Mouse (Mus musculus): ENCODE data around the gene Snupn. TPM values are rescaled to one million over a fixed set of nuclear protein-coding genes. Genes with fewer than 3 reads are reported as not detected.
"Not testable (repeated sequence)": the region's sequence is repeated elsewhere in the genome, so short reads cannot be mapped to it uniquely, and the experiment has no call there.

Snupn gene
- total RNA-seq (2015; ENCODE audit: low replicate concordance) (1.8 and 8.8 TPM in 2 replicates), total RNA-seq (2017; ENCODE audit: low replicate concordance) (2.8 TPM in 1 of 2 replicates, not detected in the other)

DNA sequence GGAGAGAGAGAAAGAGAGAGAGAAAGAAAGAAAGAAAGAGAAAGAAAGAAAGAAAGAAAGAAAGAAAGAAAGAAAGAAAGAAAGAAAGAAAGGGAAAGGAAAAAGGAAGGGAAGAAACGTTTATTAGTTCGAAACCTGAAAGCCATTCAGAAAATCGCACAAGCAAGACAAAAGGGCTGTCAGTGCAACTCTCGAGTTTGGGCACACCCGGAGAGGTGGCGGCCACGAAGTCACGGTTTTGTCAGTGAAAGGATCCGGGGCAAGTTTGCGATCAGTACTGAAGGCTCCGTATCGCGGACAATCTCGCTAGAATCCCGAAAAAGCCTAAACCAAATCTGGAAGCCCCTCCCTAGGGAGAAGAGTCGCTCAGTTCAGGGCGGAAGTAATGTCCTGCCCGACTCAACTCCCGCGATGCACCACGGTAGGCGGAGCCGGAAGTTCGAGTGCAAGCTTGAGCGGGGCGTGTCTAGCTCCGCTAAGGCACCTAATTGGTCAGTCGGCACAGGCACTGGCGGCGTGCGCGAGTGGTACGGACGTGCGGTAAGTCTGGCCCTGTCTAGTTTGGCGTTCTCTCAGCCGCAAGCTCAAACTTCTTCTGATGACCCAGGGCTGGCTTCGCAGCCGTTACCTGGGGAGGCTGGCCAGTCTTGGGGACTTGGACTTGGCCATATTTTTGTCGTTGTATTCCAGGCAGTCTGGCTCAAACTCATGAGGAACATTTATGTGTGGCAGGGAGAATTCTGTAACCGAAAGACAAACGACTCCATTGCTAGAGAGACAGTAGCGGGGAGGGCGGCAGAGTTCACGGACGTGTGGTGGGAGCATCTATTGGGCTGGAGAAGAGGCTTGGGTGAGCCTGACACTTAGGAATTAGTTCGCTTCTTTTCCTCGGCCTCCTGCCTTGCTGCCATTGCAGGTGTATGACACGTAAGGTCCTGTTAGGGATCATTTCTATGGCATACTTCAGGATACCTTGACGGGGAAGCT, at the start of gene Snupn:
Snupn (plus strand) TSS at position 465 of the 987 bp plus-strand sequence.
- ATAC-seq (replicated peaks; ENCODE audit: low FRiP score, poor library complexity, severe bottlenecking), result peak; percentile 100

DNA sequence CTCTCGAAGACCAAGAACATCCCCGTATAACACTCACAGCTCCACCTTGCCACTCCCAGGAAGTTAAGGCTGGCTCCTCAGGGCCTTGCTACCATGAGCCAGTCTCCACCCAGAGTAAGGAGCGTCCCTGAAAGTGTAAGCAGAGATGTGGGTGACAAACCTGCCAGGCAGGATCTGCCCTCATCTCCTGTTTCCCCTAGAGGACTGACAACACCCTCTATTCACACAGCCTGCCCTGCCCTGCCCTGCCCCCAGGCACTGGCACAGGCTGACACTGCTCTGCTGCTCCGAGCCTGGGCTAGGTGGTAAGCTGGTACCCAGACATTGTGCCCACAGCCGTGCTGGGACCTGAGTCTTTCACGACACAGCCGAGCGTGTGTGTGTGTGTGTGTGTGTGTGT, 49.5 kb upstream of the Snupn start:
- no peak for ATAC-seq (replicated peaks; ENCODE audit: low FRiP score, poor library complexity, severe bottlenecking)

DNA sequence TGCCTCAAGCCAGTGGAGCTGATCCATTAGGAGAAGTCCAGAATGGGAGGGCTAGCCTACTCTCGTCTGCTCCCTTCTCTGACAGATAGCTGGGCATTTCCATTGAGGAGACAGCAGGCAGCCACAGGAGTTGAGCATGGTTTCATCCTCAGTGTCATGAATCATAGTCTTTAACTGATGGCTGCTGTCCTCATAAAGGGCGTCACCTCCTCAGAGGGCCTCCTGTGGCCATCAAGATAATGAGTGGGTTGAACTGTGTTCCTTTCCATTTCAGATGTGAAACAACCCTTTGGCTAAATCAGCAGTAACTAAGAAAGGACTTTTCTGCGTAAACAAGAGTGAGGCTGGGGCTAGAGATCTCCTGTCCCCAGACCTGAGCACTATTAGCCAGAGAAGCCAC, 47.0 kb upstream of the Snupn start:
- ATAC-seq (replicated peaks; ENCODE audit: low FRiP score, poor library complexity, severe bottlenecking), result no peak

DNA sequence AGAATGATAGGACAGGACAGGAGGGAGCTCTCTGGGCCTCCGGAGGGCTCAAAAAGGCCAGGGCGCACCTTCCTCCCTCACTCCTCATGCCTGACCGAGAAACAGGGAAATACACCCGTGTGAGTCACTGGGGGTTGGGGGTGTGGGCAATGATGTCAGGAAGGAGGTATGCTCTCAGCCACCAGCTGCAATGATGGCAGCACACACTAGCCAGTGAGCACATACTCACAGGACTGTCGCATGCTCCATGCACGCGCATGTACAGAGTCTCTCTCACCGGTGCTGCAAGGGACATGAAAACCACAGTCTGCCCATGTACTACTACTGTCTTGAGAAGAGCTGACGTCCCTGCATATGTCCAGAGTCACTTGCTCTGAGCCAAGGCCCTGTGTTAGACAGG, 43.1 kb upstream of the Snupn start:
- no peak for ATAC-seq (replicated peaks; ENCODE audit: low FRiP score, poor library complexity, severe bottlenecking)

DNA sequence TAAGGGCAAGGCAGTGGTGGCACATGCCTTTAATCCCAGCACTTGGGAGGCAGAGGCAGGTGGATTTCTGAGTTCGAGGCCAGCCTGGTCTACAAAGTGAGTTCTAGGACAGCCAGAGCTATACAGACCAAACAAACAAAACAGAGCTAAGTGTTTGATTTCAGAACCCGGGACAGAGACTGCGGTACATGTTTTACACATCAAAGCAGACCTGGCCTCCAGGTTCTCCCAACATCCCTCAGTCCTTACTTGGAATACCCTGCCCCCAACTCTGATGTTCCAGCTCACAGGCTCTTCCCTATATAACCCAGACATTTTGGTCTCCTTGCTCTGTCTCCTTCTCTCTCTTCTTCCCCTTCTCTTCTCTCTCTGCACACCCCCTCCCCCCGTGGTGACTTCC, 40.7 kb upstream of the Snupn start:
- ATAC-seq (replicated peaks; ENCODE audit: low FRiP score, poor library complexity, severe bottlenecking), result not testable (repeated sequence)

DNA sequence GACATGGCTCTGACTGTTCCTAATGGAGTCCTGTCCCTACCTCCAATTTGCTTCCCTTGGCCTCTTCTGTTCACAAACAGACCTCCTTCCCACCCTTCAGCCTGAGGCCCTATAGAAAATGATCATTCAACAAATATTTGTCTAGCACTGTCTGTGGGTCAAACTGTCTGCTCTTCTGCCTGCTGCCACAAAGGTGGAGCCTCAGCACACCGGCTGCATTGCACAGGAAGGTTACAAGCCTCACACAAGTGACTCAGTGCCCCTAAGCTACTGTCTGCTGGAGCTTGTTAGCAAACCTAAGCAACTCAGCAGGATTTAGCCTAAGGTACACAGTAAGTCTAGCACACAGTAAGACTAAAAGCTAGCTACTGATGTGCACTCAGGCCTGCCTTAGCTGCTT, 39.7 kb upstream of the Snupn start:
- ATAC-seq (replicated peaks; ENCODE audit: low FRiP score, poor library complexity, severe bottlenecking), result no peak

DNA sequence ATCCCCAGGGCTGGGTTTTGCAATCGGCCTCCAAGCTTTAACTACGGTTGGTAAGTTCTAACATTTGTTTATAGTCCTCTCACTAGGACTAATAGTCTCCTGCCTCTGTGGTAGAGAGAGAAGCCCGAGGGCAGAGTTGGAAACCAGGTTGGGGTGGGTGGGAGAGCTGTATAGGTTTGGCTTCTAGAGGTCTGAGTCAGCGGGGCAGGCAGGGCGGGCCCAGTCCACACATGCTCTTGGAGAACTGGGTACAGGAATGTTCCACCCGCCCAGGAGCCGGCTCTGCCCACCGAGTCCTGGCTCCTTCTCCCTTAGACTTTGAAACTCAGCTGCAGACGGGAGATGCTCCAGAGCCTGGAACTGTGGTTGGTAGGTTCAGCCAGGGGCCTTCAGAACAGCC, 36.7 kb upstream of the Snupn start:
- no peak for ATAC-seq (replicated peaks; ENCODE audit: low FRiP score, poor library complexity, severe bottlenecking)

DNA sequence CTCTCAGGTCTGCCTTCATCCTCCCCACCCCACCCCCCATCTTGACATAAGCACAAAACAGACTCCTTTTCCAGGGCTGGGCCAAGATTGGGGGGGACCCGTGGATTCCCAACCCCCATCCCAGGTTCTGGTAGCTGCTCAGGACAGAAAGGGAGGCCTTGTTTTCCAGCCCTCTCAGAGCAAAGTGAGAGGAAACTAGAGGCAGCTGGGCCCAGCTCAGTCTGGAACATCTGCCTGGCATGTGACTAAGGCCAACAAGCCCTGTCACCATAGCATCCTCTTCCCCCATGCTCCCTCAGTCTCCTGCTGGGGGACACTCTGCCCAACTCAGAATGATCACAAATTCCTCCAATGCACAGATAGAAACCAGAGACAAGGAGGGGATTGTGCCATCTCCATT, 35.6 kb upstream of the Snupn start:
- ATAC-seq (replicated peaks; ENCODE audit: low FRiP score, poor library complexity, severe bottlenecking), result no peak

DNA sequence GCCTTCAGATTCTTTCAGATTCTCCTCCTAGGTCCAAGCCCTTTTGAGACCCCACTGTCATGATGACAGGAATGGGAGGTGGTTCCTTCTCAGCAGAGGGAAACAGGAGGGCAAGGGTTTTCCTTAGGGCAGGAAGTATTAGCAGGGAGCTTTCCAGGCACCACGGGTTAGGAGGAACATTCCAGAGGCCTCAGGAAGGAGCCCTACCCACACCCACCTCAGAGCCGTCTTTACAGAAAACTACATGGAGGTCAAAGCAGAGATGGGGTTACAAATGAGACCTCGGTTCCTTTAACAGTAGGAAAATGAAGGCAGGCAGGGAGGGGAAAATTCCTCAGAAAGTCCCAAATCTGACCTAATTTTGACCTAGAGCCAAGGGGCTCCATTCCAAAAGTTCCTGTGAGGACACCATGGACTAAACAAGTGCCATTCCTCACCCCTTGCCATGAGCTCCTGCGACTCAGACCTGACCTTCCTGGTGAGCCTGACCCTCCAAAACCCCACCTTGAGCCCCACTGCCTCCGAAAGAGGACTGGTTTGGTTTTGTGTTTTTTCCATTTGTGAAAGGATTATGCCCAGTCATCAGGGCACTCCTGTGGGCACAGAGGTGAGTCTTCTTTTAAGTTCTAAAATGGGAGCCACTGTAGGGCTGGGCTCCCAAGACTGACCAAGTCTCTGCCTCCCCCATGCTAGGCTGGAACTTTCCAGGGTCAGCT, 34.8 kb upstream of the Snupn start:
- no peak for ATAC-seq (replicated peaks; ENCODE audit: low FRiP score, poor library complexity, severe bottlenecking)

DNA sequence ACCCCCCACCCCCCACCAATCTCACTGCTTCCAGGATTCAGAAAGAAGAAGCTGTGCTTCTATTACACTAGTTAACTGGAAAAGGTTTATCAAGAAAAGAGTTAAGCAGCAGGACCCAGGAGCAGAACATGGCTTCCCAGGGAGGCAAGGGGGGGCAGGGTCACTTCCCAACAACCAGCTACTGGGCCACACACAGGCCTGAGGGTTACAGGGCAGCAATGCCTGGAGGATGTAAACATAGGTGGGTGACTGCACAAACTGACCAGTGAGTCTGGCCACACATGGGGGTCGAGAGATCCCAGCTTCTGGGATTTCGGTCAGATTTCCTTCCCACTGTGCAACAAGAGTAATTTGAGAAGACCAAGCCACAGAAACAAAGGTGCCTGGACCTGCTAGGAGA, 33.5 kb upstream of the Snupn start:
- ATAC-seq (replicated peaks; ENCODE audit: low FRiP score, poor library complexity, severe bottlenecking), result no peak

DNA sequence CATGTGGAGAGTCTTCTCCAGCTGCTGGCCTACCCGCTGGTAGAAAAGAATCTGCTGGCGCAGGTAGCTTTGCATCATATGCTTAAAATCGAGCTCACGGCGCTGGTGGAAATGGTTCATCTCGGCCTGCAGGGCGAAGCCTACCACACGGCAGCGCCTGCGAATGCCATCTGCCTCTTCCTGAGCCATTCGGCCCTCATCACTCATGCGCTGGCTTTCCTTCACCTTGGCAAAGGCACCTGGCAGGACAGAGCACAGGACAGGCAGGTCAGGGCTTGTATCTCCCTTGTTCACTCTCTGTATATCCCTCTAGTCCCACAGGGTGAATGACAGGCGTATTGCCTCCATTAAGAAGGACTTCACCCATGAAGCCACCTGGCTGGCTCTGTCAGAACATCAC, 32.2 kb upstream of the Snupn start:
- ATAC-seq (replicated peaks; ENCODE audit: low FRiP score, poor library complexity, severe bottlenecking), result no peak

DNA sequence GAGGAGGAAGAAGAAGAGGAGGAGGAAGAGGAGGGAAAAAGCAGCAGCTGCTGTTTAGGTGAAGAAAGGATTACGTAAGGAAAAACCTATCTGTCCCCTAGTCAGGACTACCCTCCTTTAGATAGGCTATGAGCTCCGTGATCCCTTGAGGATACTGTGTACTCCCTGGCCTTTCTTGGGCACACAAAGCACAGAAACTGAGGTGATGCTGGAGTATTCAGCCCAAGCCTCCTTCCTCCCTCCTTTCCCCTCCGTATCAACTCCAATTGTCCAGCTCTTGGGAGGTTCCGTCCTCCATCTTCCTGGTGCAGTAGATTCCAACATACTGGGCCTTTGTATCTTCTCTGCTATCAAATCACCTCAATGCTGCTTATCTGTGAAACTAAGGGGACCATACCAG, 27.9 kb upstream of the Snupn start:
- ATAC-seq (replicated peaks; ENCODE audit: low FRiP score, poor library complexity, severe bottlenecking), result no peak

DNA sequence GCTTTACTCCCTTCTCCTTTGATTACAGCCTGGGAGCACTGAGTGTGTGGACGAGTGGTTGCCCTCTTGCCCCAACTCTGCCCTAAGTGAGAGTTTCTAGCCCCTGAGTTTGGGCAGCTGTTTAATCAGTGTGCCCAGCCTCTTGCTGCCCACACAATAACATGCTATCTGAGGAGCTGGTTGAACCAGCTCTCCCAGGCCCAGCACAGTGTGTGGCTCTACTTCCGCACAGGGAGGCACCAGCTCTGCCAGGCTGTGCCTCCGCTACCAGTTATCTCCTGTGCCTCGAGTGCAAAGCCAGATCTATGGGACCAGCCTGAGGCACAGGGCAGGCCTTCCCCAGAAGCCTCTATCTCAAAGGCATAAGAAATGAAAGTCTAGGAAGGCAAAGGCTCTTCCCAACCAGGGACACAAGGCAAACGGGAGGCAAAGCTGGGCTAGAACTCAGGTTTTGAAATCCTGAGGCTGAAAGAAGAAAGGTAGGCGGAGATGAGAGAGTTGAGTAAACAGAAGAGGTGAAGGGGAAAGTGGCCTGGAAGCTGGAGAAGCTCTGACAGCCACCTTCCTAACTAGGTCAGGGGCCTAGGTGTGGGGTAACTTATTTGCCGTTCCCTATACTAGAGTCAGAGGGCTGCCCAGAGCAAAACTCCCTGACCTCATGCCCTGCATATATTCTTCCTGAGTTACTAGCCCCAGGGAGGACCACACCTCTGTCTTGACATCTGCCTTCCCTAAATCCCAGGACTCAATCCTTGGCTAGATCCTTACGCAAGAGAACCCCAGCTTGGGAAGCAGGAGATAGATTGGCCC, 26.6 kb upstream of the Snupn start:
- no peak for ATAC-seq (replicated peaks; ENCODE audit: low FRiP score, poor library complexity, severe bottlenecking)

DNA sequence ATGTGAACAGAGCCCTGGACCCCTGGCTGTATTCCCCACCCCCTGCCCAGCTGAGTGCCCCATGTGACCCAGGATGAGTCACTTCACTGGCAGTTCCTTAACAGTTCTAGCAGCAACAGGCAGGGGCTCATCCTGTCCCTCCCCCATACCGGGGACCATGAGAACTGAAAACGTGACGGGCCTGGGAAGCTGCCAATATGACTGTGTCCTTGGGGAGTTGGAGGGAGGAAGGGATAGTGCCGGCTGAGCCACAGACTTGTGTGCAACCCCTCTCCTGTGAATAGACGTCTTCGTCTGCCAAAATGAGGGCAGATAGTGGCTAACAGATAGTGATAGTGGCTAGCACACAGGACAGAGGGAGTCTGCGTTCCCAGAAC, 26.0 kb upstream of the Snupn start:
- ATAC-seq (replicated peaks; ENCODE audit: low FRiP score, poor library complexity, severe bottlenecking), result no peak

DNA sequence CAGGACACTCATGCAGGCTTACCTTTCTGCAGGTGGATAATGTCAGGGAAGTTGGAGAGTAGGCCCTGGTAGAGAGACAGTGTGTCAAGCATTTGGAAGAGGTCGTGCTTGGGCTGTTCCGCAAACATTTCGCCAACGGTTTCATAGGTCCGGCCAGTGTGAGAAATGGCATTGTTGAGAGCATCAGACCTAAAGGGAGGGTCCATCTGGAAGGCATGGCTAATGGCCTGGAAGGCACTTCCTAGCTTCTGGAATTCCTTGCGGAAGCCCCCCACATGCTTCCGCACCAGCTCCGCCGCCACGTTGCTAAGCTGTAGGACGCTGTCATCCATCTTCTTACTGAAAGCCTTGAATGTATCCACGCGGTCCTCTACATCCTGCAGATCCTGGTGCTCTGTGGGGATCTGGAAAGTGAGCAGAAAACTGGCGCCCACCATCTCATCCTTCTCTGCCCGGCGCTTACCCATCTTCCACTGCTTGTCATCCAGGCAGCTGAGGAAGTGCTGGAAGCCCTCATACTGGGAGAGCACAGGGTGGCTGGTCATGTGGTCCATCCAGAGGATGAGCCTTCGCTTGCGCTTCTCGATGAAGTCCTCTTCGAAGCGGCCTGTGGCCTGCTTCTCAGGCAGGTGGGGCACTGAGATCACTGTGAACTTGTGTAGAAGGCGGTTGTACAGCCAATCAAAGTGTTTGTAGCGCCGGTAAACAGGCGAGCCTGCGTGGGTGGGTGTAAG, 25.2 kb upstream of the Snupn start:
- no peak for ATAC-seq (replicated peaks; ENCODE audit: low FRiP score, poor library complexity, severe bottlenecking)

DNA sequence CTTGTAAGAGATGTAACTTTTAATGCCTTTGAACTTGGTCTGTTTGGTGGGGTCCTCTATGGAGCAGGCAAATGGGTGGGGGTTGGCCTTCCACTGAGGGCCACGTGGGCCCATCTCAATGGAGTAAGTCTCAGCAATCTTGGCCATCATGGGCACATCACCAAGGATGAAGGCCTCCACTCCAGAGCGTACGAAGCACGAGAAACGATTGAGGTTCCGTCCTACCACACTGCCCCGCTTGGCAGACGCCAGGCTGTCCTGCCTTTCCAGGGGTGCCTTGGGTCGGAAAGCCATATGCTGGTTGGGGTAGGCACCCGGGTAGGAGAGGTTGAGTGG, 24.7 kb upstream of the Snupn start:
- ATAC-seq (replicated peaks; ENCODE audit: low FRiP score, poor library complexity, severe bottlenecking), result no peak

DNA sequence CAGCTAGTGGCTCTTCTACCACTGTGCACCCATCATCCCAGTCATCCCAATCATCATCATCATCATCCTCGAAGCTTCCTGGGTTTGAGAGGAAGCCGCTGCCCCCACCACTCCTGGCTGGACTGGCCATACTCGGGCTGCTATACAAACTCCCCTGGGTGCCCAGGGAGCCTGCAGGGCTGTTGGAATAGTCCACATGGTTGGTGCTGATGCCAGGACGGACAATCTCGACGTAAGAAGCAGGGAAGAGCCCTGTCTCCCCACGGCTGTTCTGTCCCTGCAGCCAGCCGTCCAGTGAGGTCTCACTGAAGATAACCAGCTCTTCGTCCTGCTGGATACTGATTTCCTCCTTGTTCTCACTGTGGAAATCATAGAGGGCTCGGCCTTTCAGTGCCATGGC, 24.3 kb upstream of the Snupn start:
- ATAC-seq (replicated peaks; ENCODE audit: low FRiP score, poor library complexity, severe bottlenecking), result no peak

DNA sequence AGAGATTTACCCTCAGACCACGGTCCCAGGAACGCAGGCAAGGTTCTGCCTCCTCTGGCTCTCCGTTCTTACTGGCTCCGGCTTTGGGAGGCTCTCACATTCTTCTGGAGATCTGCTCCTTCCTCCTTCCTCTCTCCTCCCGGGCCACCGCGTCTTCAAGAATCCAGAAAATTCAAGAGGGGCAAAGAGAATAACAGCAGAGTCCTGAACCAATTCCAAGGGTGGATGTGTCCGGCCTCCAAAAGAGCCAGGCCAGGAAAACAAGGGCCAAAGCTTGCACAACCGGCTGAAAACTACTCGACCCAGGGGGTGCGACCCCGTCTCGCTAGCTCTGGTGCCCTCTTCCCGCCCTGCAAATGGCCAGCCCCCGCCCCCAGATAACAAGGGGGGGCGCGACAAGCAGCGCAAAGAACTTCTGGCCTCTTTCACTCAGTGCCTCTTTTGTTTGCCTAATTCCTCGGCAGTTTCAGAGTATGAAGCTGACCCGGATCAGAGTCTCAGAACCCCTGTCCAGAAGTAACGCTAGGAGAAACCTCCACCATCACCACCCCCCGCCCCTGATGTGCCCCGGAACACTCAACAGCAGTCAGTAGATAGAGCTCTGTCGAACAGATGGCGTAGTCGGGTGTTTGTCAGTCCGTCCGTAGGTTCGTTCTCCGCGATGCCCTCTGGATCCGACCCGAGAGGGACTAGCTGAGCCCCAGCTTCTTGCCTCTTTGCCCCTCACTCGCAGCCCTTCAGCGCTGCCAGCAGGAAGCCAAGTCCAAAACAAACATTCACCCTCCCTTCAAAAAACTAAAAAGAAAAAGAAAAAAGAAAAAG, 23.3 kb upstream of the Snupn start:
- no peak for ATAC-seq (replicated peaks; ENCODE audit: low FRiP score, poor library complexity, severe bottlenecking)

Measured in erythroid progenitor cell, adult 5-6 weeks (primary cell).